Mouse (Mus musculus): Measurements from ENCODE around the gene 1700025G04Rik. TPM values are rescaled to one million over a fixed set of nuclear protein-coding genes. Genes with fewer than 3 reads are reported as not detected.

The 1700025G04Rik gene
- polyA plus RNA-seq, 1 experiment from 2014 or later = 28.5 TPM

DNA sequence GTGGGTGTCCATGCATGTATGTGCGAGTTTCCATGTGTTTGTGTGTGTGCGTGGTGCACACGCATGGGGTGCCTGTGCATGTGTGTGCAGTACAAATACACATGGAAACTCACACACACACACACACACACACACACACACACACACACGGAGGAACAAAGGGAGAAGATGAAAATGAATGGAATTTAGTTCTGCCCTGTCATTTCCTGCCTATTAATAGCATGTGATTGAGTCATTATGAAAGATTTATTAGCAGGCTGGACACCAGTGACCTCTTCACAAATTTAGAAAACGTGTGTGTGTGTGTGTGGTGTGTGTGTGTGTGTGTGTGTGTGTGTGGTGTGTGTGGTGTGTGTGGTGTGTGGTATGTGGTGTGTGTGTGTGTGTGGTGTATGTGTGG lies 217.0 kb downstream of the 1700025G04Rik start:
- no peak for ATAC-seq
- Histone ChIP-seq H3K27ac (ENCODE audit: low read length) (no peak overlapping the region), H3K4me3 (ENCODE audit: low read depth, low read length) (no peak overlapping the region), H3K4me1 (ENCODE audit: control insufficient read depth, insufficient read depth, low read length) (no peaks in the 10 kb centered on the region), H3K36me3 (ENCODE audit: control insufficient read depth, insufficient read depth, low read length) (no peaks in the 10 kb centered on the region), H3K9me3 (replicated peaks; ENCODE audit: control insufficient read depth, low read length, poor library complexity, severe bottlenecking) (no peaks in the 10 kb centered on the region), H3K4me2 (ENCODE audit: low read length) (no peak overlapping the region), H3K27me3 (ENCODE audit: control insufficient read depth, insufficient read depth, low read depth, low read length) (no peaks in the 10 kb centered on the region), H3K9ac (ENCODE audit: low read depth, low read length) (no peak overlapping the region)
- 87% methylated on average over 5 of the region's 5 CpGs for WGBS

DNA sequence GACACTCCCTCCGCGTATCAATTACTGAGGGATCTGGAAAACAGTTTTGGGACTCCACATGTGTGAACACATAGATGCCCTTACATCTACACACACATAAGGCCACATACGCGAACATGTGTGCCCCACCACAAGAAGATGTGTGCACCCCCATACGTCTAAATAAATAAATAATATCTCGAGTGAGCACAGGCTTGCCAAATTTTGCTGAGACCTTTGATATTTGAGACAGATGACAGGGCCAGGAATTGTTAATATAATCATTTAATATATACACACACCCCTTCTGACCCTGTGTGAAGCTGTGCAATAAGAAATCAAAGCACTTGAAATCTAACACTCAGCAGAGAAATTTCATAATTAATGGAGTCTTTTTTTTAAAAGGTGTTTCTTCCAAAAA lies 225.6 kb downstream of the 1700025G04Rik start:
- H3K36me3 ChIP-seq (ENCODE audit: control insufficient read depth, insufficient read depth, low read length) = no peaks in the 10 kb centered on the region
- WGBS = 94% methylated on average over 6 of the region's 6 CpGs
- no peaks in the 10 kb centered on the region for H3K9me3 ChIP-seq (replicated peaks; ENCODE audit: control insufficient read depth, low read length, poor library complexity, severe bottlenecking)
- H3K9ac ChIP-seq (ENCODE audit: low read depth, low read length) = no peak overlapping the region
- no peak for ATAC-seq
- H3K4me3 ChIP-seq (ENCODE audit: low read depth, low read length) = no peak overlapping the region
- H3K27ac ChIP-seq (ENCODE audit: low read length) = no peak overlapping the region
- H3K27me3 ChIP-seq (ENCODE audit: control insufficient read depth, insufficient read depth, low read depth, low read length) = no peaks in the 10 kb centered on the region
- no peaks in the 10 kb centered on the region for H3K4me1 ChIP-seq (ENCODE audit: control insufficient read depth, insufficient read depth, low read length)
- no peak overlapping the region for H3K4me2 ChIP-seq (ENCODE audit: low read length)

GRCm38 (mm10) chr1:151863797-151864147 lies 226.2 kb downstream of the 1700025G04Rik start:
- Histone ChIP-seq H3K27me3 (ENCODE audit: control insufficient read depth, insufficient read depth, low read depth, low read length) (no peaks in the 10 kb centered on the region), H3K9me3 (replicated peaks; ENCODE audit: control insufficient read depth, low read length, poor library complexity, severe bottlenecking) (no peaks in the 10 kb centered on the region), H3K4me3 (ENCODE audit: low read depth, low read length) (no peak overlapping the region), H3K4me2 (ENCODE audit: low read length) (no peak overlapping the region), H3K9ac (ENCODE audit: low read depth, low read length) (no peak overlapping the region), H3K27ac (ENCODE audit: low read length) (no peak overlapping the region), H3K4me1 (ENCODE audit: control insufficient read depth, insufficient read depth, low read length) (no peaks in the 10 kb centered on the region), H3K36me3 (ENCODE audit: control insufficient read depth, insufficient read depth, low read length) (no peaks in the 10 kb centered on the region)
- 89% methylated on average over 12 of the region's 12 CpGs for WGBS
- ATAC-seq = no peak

DNA sequence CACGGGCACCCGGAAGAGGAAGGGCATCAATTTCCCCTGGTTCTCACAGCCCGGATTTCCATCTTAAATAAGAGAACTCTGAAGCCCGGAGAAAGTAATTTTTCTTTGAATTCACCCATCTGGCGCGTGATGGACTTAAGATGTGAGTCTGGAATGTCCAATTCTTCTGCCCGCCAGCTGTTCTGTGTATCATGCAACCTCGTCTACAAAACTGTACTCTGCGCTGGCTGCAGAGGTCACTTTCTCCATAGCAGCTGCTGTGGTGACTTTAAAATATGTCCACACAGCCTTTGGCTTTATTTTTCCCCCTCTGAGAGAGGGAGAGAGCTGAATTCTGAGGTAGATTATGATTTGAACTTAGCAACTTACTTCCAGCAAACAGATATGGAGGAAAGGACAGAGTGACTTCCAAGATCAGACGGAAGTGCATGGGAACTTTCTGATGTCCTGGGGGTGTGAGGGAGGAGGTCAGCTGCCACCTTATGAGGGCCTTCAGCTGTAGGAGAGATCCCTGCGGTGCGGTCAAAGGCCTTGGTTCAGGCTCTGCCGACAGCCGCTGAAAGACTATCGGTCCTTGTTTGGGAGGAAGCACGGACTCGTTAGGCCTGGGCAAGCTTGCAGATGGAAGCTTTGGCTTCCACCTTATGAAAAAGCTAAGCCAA lies 226.7 kb downstream of the 1700025G04Rik start:
- ATAC-seq = no peak
- Histone ChIP-seq H3K27me3 (ENCODE audit: control insufficient read depth, insufficient read depth, low read depth, low read length) (no peaks in the 10 kb centered on the region), H3K4me2 (ENCODE audit: low read length) (no peak overlapping the region), H3K36me3 (ENCODE audit: control insufficient read depth, insufficient read depth, low read length) (no peaks in the 10 kb centered on the region), H3K9me3 (replicated peaks; ENCODE audit: control insufficient read depth, low read length, poor library complexity, severe bottlenecking) (no peaks in the 10 kb centered on the region), H3K9ac (ENCODE audit: low read depth, low read length) (no peak overlapping the region), H3K4me3 (ENCODE audit: low read depth, low read length) (no peak overlapping the region), H3K27ac (ENCODE audit: low read length) (no peak overlapping the region), H3K4me1 (ENCODE audit: control insufficient read depth, insufficient read depth, low read length) (no peaks in the 10 kb centered on the region)
- WGBS = 86% methylated on average over 17 of the region's 17 CpGs

- no peaks in the 10 kb centered on the region for H3K36me3 ChIP-seq (ENCODE audit: control insufficient read depth, insufficient read depth, low read length)
- no peak for ATAC-seq
- no peaks in the 10 kb centered on the region for H3K4me1 ChIP-seq (ENCODE audit: control insufficient read depth, insufficient read depth, low read length)
- no peak overlapping the region for H3K27ac ChIP-seq (ENCODE audit: low read length)
- no peak overlapping the region for H3K4me2 ChIP-seq (ENCODE audit: low read length)
- no peak overlapping the region for H3K9ac ChIP-seq (ENCODE audit: low read depth, low read length)
- 90% methylated on average over 8 of the region's 8 CpGs for WGBS
- no peaks in the 10 kb centered on the region for H3K27me3 ChIP-seq (ENCODE audit: control insufficient read depth, insufficient read depth, low read depth, low read length)
- no peaks in the 10 kb centered on the region for H3K9me3 ChIP-seq (replicated peaks; ENCODE audit: control insufficient read depth, low read length, poor library complexity, severe bottlenecking)
- H3K4me3 ChIP-seq (ENCODE audit: low read depth, low read length) = no peak overlapping the region
Measured at GRCm38 (mm10) chr1:151862109-151862508, 227.8 kb downstream of the 1700025G04Rik start.

DNA sequence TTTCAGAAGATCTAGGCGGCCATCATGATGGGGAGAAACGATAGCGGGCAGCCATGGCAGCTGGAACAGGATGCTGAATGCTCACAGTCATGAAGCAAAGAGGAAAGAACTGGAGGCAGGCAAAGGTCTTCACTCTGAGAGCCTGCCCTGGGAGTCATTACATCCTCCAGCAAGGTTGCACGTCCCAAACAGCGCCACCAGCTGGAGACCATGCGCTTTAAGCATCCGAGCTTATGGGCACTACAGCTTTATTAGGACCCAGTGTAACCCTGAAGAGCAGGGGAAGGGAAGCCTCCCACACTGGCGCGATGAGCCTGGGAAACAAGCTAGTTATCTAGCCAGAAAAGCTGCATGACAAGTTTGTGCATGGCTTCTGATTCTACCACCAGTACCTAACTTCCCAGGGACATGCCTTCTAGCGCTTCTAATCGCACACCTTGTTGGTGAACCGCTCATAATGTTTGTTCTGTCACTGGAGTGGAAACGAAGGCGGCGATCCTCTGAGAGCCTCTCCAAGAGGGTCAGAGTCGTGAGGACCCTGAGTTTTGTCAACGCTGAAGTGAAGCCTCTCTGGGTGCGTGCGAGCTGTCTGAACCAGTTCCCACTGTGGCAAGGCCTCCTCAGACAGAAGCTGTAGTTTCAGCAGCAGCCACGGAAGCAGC lies 228.5 kb downstream of the 1700025G04Rik start:
- 63% methylated on average over 20 of the region's 20 CpGs for WGBS
- Histone ChIP-seq H3K9ac (ENCODE audit: low read depth, low read length) (no peak overlapping the region), H3K4me1 (ENCODE audit: control insufficient read depth, insufficient read depth, low read length) (no peaks in the 10 kb centered on the region), H3K4me3 (ENCODE audit: low read depth, low read length) (no peak overlapping the region), H3K4me2 (ENCODE audit: low read length) (no peak overlapping the region), H3K36me3 (ENCODE audit: control insufficient read depth, insufficient read depth, low read length) (no peaks in the 10 kb centered on the region), H3K9me3 (replicated peaks; ENCODE audit: control insufficient read depth, low read length, poor library complexity, severe bottlenecking) (no peaks in the 10 kb centered on the region), H3K27ac (ENCODE audit: low read length) (no peak overlapping the region), H3K27me3 (ENCODE audit: control insufficient read depth, insufficient read depth, low read depth, low read length) (no peaks in the 10 kb centered on the region)
- ATAC-seq = no peak

- Histone ChIP-seq H3K9ac (ENCODE audit: low read depth, low read length) (no peak overlapping the region), H3K9me3 (replicated peaks; ENCODE audit: control insufficient read depth, low read length, poor library complexity, severe bottlenecking) (no peaks in the 10 kb centered on the region), H3K27ac (ENCODE audit: low read length) (no peak overlapping the region), H3K36me3 (ENCODE audit: control insufficient read depth, insufficient read depth, low read length) (no peaks in the 10 kb centered on the region), H3K4me2 (ENCODE audit: low read length) (no peak overlapping the region), H3K4me3 (ENCODE audit: low read depth, low read length) (no peak overlapping the region), H3K4me1 (ENCODE audit: control insufficient read depth, insufficient read depth, low read length) (no peaks in the 10 kb centered on the region), H3K27me3 (ENCODE audit: control insufficient read depth, insufficient read depth, low read depth, low read length) (no peaks in the 10 kb centered on the region)
- no peak for ATAC-seq
- WGBS = 97% methylated on average over 1 of the region's 1 CpGs
Measured at GRCm38 (mm10) chr1:151858474-151858873, 231.5 kb downstream of the 1700025G04Rik start.

DNA sequence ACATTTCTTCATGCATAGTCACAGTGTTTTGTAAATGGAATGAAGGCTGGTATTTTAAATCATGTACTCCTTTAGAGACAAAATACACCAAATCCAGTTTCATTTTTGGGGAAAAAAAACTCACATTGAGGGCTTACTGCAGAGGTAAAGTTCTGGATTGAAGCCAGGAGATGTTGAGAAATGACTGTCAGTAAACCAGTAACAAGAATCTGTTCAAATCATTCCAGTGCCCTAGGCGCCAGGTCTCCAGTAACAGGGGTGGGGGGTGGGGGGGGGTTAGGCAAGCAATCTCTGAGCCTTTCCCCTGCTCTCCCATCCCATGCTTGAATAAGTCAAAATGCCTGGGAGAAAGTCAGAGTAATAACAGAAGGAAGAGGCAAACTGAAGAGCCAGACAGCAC lies 234.4 kb downstream of the 1700025G04Rik start:
- Histone ChIP-seq H3K4me1 (ENCODE audit: control insufficient read depth, insufficient read depth, low read length) (no peaks in the 10 kb centered on the region), H3K9me3 (replicated peaks; ENCODE audit: control insufficient read depth, low read length, poor library complexity, severe bottlenecking) (no peaks in the 10 kb centered on the region), H3K9ac (ENCODE audit: low read depth, low read length) (no peak overlapping the region), H3K36me3 (ENCODE audit: control insufficient read depth, insufficient read depth, low read length) (no peaks in the 10 kb centered on the region), H3K27me3 (ENCODE audit: control insufficient read depth, insufficient read depth, low read depth, low read length) (no peaks in the 10 kb centered on the region), H3K27ac (ENCODE audit: low read length) (no peak overlapping the region), H3K4me3 (ENCODE audit: low read depth, low read length) (no peak overlapping the region), H3K4me2 (ENCODE audit: low read length) (no peak overlapping the region)
- no peak for ATAC-seq
- 65% methylated on average over 1 of the region's 1 CpGs for WGBS

GRCm38 (mm10) chr1:151851976-151852375 lies 237.9 kb downstream of the 1700025G04Rik start:
- 17% methylated on average over 3 of the region's 3 CpGs for WGBS
- Histone ChIP-seq H3K9ac (ENCODE audit: low read depth, low read length) (no peak overlapping the region), H3K4me2 (ENCODE audit: low read length) (no peak overlapping the region), H3K9me3 (replicated peaks; ENCODE audit: control insufficient read depth, low read length, poor library complexity, severe bottlenecking) (no peaks in the 10 kb centered on the region), H3K27me3 (ENCODE audit: control insufficient read depth, insufficient read depth, low read depth, low read length) (no peaks in the 10 kb centered on the region), H3K27ac (ENCODE audit: low read length) (no peak overlapping the region), H3K36me3 (ENCODE audit: control insufficient read depth, insufficient read depth, low read length) (no peaks in the 10 kb centered on the region), H3K4me3 (ENCODE audit: low read depth, low read length) (no peak overlapping the region), H3K4me1 (ENCODE audit: control insufficient read depth, insufficient read depth, low read length) (no peaks in the 10 kb centered on the region)
- ATAC-seq = no peak
